Mouse (Mus musculus): ENCODE data around the gene Nceh1.
A peak's percentile ranks its signal among the peaks of the same experiment; 100 is the strongest.

The Nceh1 gene

GRCm38 (mm10) chr3:27182733-27183600 is at the start of gene Nceh1:
Nceh1 (plus strand) TSS chr3:27182965.
- peak; percentile 97 for DNase-seq (ENCODE audit: low read depth)

- DNase-seq (ENCODE audit: low read depth), result no peak
These were observed 42.7 kb upstream of the Nceh1 start for GRCm38 (mm10) chr3:27140101-27140500.

- DNase-seq (ENCODE audit: low read depth), result no peak
These were observed 39.2 kb upstream of the Nceh1 start for GRCm38 (mm10) chr3:27143570-27143969.

- DNase-seq (ENCODE audit: low read depth), result no peak
These were observed 37.0 kb upstream of the Nceh1 start for GRCm38 (mm10) chr3:27145733-27146132.

DNA sequence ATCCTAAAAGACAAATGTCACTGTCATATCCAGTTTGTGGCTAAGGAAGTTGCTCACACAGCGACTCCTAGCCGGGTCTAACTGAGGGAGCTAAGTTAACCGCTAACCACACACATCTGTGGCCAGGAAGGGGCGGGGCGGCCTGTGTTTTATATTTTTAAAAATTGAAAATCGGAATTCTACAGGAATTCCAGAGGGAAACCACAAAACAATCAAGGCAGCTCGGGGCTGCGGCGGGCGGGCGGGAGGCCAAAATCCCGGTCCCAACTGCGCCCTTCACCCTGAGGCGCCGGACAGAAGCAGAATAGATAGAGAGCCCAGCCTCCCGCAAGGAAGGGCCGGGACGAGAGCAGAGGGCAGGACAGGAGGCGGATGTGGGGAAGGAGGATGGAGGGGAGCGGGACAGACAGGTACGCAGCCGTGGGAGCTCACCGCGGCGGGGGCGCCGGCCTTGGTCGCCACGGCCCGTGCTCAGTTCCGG is 29.5 kb upstream of the Nceh1 start:
- DNase-seq (ENCODE audit: low read depth), result peak; percentile 92

- DNase-seq (ENCODE audit: low read depth), result peak; percentile 99
These were observed 29.0 kb upstream of the Nceh1 start, which contains the start of gene Ect2 for GRCm38 (mm10) chr3:27153701-27154209. Ect2 (minus strand) TSS chr3:27153878.

- DNase-seq (ENCODE audit: low read depth), result no peak
These were observed 28.5 kb upstream of the Nceh1 start for GRCm38 (mm10) chr3:27154280-27154679.

DNA sequence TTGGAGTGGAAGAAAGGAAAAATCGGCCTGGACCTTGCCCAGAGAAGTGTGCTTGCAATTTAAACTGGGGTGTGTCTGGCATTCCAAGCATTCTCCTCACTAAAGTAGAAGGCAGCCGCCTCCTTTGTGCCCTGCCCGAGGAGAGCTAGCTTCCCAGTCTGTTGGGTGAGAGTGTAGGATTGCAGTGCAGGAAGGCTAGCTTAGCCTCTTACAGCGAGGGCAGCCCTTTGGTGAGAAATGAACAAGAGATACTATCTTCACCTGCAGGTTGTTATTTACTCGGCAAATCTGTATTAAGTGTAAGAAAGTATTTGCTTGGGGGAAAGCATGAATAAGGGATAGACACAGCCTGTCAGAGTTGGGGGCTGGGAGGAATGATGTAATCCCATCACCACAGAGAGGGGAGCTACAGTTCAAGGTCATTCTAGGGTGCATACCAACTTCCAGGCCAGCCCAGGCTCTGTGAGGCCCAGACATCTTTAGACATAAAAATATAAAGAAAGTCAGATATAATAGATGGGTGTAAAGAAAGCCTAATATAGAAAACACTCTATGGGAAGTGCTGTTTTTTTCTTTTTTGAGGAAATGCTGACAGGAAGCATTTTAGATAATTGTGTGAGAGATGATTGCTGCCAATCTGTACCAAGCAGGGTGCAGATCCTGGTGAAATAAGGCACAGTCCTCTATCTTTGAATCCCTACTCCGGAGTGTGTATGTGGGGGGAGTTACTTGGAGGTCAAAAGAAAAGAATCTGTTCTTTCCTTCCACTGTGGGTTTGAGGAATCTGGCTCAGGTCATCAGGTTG is 27.5 kb upstream of the Nceh1 start:
- peak; percentile 67 for DNase-seq (ENCODE audit: low read depth)

DNA sequence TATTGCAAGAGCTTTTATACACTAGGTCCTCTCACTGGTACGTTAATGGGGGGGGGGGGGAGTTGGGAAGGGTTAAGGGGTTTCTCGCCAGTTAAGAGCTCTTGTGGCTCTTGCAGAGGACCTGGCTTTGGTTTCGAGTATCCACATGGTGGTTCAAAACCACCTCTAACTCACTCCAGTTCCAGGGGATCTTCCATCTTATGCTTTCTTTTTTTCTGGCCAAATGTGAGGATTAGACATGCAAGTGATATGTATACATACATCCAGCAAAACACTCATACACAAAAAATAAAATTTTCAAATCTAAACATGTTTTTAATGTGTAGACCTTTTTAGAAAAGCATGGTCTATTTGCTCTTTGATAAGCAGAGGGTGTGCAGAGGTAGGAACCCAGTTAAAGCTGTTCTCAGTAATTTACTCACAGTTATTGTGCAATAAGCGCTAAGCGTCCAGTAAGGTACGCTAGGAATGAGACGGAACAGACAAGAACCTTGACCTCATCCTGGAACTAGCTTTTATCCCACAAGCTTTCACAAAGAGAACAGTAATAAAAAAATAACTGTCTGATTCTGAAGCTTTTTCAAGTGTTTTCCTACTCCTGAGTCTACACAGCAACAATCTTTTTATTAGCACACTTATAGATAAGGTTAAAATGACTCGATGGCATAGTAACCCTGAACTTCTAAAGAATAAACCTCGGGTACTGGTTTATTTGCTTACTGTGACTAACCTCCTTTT is 26.7 kb upstream of the Nceh1 start:
- DNase-seq (ENCODE audit: low read depth), result peak; percentile 39

- DNase-seq (ENCODE audit: low read depth), result no peak
These were observed 26.2 kb upstream of the Nceh1 start for GRCm38 (mm10) chr3:27156594-27156949.

DNA sequence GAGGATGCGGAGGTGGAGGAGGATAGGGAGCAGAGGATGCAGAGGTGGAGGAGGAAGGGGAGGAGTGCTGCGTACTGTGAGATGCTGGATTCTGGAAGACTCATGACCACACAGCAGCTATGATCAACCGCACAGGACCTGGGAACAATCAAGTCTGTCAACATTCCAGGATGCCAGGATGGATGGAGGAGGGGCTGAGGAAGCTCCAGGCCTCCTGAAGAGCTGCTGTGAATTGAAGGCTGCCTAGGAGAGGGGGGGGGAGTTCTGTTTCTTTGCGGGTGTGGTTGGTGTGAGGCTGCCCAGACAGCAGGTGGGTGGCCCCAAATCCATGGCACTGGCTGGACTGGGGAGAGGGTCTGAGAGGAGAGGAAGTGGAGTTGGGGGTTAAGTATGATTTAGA is 23.9 kb upstream of the Nceh1 start:
- DNase-seq (ENCODE audit: low read depth), result no peak

DNA sequence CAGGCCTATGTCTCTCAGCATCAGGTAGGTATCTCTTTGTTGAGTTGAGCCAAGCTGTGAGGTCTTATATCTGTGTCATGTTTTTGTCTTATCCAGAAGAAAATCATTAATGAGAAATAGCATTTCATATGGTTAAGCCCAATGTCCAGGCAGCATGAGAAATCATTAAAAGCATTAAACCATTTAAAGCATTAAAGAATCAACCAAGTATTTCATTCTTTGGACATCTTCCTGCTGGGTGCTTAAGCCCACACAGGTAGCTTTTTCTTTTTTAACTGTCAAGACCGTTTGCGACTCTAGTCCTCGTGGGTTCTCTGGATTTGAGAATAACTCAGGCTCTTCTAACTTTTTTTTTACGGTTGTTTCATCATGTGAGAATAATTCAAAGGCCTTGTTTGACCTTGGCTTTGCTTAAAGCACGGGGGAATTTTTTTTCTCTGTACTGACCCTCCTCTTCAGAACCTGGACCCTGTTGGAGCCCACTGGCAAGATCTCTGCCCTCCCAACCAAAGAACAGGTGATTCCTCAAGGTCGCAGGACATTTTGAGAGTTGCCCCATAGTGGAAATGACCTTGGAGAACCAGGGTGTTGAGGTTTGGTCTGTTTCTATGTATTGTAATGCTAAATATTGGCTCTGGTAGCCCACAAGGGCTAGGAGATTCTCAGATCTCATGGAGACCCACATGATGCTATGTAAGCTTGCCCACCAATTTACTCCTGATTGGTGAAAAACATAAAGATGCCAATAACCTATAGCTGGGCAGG is 20.9 kb upstream of the Nceh1 start:
- no peak for DNase-seq (ENCODE audit: low read depth)

- DNase-seq (ENCODE audit: low read depth), result no peak
These were observed 20.4 kb upstream of the Nceh1 start for GRCm38 (mm10) chr3:27162410-27162804.

DNA sequence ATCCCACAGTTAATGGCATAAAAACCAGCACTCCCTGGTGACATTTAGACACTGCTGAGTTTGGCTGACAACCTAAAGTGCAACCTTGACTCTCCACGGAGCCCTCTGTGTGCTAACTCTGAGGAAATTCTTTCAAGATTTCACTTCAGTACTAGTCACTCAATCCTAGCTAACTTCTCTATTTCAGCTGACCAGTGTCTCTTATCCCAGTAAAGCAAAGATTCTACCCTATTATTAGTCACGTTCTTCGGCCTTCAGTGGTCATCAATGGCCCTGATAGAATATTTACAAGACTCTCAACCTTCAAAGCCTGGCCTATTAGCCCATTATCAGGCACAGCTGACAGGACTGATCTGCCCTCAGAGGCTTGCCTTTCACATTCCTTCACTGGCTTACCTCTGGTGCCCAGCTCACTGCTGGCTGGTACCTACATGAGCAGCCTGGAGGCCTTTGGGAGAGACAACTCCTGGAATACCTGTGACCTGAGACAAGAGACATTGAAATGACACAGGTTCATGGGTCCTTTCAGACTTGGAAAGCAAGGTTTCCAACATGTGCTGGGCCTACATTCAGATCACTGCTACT is 17.2 kb upstream of the Nceh1 start:
- no peak for DNase-seq (ENCODE audit: low read depth)

DNA sequence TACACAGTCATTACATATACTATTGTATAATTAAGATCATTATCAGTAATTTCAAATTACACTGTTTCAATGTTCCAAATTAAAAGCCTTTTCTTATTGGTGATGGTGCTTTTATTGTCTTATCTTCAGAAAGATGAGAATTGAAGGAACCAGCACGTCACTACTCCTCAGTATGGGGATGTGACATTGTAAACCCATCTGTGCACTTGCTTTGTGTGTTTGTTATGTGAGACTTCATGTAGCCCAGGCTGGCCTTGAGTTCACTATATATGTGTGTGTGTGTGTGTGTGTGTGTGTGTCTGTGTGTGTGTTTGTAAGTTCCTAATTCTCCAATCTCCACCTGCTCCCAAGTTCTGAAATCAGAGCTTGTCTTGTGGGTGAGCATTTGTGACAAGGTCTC is 12.5 kb upstream of the Nceh1 start:
- no peak for DNase-seq (ENCODE audit: low read depth)

DNA sequence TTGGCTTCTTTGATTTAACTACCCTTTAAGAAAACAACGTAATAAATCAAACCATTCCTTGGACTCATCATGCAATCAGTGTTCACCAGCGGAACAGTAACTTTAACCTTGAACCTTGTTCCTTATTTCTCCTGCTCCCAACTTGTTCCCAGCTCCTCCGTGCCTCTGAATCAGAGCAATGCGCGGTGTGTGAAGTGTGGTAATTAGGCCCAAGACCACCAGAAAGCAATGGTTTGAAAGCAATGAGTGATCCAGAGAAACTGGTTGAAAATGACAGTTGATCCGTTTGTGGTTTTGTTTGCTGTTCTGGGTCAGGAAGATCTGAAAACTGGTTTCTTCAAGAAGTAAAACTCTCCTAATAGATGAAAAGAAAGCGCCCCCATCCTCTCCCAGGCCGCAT is 3.1 kb upstream of the Nceh1 start:
- DNase-seq (ENCODE audit: low read depth), result no peak

- peak; percentile 76 for DNase-seq (ENCODE audit: low read depth)
These were observed 923 bp downstream of the Nceh1 start for GRCm38 (mm10) chr3:27183601-27184175.

GRCm38 (mm10) chr3:27188386-27188785 is 5.6 kb downstream of the Nceh1 start:
- DNase-seq (ENCODE audit: low read depth), result no peak

- DNase-seq (ENCODE audit: low read depth), result peak; percentile 37
These were observed 6.8 kb downstream of the Nceh1 start for GRCm38 (mm10) chr3:27189320-27190261.
